Mouse (Mus musculus): Measurements from ENCODE around the gene Slc5a11. TPM values are rescaled to one million over a fixed set of nuclear protein-coding genes. Genes with fewer than 3 reads are reported as not detected.

Gene Slc5a11
- 0.40 and 0.42 TPM in 2 replicates for polyA plus RNA-seq (2015; fragmentation: Nextera tagmentation; extraction: Ambion mirVana)

- H3K9ac ChIP-seq (replicated peaks): no peak within 1 kb of the TSS
- WGBS: 34% methylated on average over 8 of the region's 8 CpGs
- no peaks in the 10 kb centered on the region for H3K27me3 ChIP-seq (replicated peaks)
- H3K27ac ChIP-seq (replicated peaks): no peak within 1 kb of the TSS
- no peak for ATAC-seq (ENCODE audit: low FRiP score)
- no peak within 1 kb of the TSS for H3K4me2 ChIP-seq
- no peak within 1 kb of the TSS for H3K4me3 ChIP-seq (replicated peaks)
- no peaks in the 10 kb centered on the region for H3K36me3 ChIP-seq
- H3K4me1 ChIP-seq: peaks cover 9% of the 10 kb centered on the region
- no peaks in the 10 kb centered on the region for H3K9me3 ChIP-seq (replicated peaks)
Measured at GRCm38 (mm10) chr7:123214365-123215075, at the start of gene Slc5a11. Slc5a11 (plus strand) TSS chr7:123214780.

DNA sequence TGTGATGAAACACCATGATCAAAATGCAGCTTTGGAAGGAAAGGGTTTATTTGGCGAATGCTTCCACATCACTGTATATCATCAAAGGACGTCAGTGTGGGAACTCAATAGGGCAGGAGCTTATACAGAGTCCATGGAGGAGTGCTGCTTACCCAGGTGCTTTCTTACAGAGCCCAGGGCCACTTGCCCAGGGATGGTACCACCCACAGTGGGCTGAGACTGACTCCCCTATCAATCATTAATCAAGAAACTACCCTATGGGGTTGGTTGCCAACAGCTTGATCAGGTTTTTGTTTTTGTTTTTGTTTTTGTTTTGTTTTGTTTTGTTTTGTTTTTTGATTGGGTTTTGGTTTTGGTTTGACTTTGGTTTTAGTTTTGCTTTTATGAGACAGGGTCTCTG is 47.1 kb upstream of the Slc5a11 start:
- no peaks in the 10 kb centered on the region for H3K27me3 ChIP-seq (replicated peaks)
- no peaks in the 10 kb centered on the region for H3K9me3 ChIP-seq (replicated peaks)
- no peak for ATAC-seq (ENCODE audit: low FRiP score)
- H3K4me1 ChIP-seq: 0 out of 2 replicates have a peak, but pooled peaks cover 3% of the 10 kb centered on the region
- no peak overlapping the region for H3K4me2 ChIP-seq
- H3K4me3 ChIP-seq (replicated peaks): no peak overlapping the region
- H3K9ac ChIP-seq (replicated peaks): no peak overlapping the region
- H3K36me3 ChIP-seq: peaks cover 84% of the 10 kb centered on the region
- WGBS: 89% methylated on average over 2 of the region's 2 CpGs
- no peak overlapping the region for H3K27ac ChIP-seq (replicated peaks)

GRCm38 (mm10) chr7:123169618-123170017 is 45.0 kb upstream of the Slc5a11 start:
- H3K4me1 ChIP-seq: 0 out of 2 replicates have a peak, but pooled peaks cover 3% of the 10 kb centered on the region

DNA sequence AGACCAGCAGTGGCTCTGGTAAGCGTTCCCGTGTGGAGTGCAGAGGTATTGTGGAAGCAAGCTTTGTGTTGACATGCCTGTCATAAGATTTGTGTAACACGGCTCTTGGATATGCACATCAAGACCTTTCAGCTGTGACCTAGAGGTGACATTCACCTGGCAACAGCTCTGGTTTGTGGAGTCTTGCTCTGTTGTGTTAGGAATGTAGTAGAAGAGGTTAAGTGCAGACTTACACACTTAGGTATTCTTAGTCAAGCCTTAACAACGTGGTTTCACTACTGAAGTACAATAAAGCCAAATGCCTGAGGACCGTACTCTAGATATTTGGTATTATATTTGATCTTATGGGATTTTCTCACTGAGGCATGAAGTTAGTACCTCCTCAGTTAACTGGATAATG is 42.5 kb upstream of the Slc5a11 start:
- no peak overlapping the region for H3K9ac ChIP-seq (replicated peaks)

More at GRCm38 (mm10) chr7:123169618-123170017, 45.0 kb upstream of the Slc5a11 start:
- Histone ChIP-seq H3K27ac (replicated peaks) (no peak overlapping the region), H3K27me3 (replicated peaks) (no peaks in the 10 kb centered on the region), H3K9ac (replicated peaks) (no peak overlapping the region), H3K9me3 (replicated peaks) (no peaks in the 10 kb centered on the region), H3K4me2 (no peak overlapping the region), H3K4me3 (replicated peaks) (no peak overlapping the region), H3K36me3 (peaks cover 83% of the 10 kb centered on the region)
- ATAC-seq (ENCODE audit: low FRiP score): no peak
- 86% methylated on average over 2 of the region's 2 CpGs for WGBS

DNA sequence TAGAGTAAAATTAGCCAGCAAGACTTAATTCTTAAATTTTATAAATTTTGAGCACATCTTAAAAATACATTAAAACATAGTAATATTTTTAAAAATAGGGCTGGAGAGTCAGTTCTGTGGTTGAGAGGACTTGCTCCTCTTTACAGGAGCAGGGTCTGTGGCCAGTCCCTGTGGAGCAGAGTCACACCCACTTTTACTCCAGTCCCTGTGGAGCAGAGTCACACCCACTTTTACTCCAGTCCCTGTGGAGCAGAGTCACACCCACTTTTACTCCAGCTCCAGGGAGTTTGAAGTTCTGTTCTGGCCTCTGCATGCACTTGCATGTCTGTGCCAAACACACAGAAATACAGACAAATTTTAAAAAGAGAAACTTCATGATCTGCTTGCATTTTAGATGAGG is 37.4 kb upstream of the Slc5a11 start:
- H3K4me3 ChIP-seq (replicated peaks): no peak overlapping the region
- H3K9me3 ChIP-seq (replicated peaks): no peaks in the 10 kb centered on the region
- H3K27me3 ChIP-seq (replicated peaks): no peaks in the 10 kb centered on the region
- no peak for ATAC-seq (ENCODE audit: low FRiP score)
- no peak overlapping the region for H3K27ac ChIP-seq (replicated peaks)
- H3K9ac ChIP-seq (replicated peaks): no peak overlapping the region
- peaks cover 80% of the 10 kb centered on the region for H3K36me3 ChIP-seq
- H3K4me1 ChIP-seq: no peaks in the 10 kb centered on the region
- H3K4me2 ChIP-seq: no peak overlapping the region

More for the DNA sequence above, 42.5 kb upstream of the Slc5a11 start:
- H3K36me3 ChIP-seq: peaks cover 77% of the 10 kb centered on the region
- H3K4me3 ChIP-seq (replicated peaks): no peak overlapping the region
- H3K4me1 ChIP-seq: 0 out of 2 replicates have a peak, but pooled peaks cover 3% of the 10 kb centered on the region
- H3K27me3 ChIP-seq (replicated peaks): no peaks in the 10 kb centered on the region
- H3K9me3 ChIP-seq (replicated peaks): no peaks in the 10 kb centered on the region
- H3K27ac ChIP-seq (replicated peaks): no peak overlapping the region
- no peak for ATAC-seq (ENCODE audit: low FRiP score)
- WGBS: 85% methylated on average over 5 of the region's 5 CpGs
- no peak overlapping the region for H3K4me2 ChIP-seq

GRCm38 (mm10) chr7:123181787-123182701 is 32.5 kb upstream of the Slc5a11 start:
- Histone ChIP-seq H3K36me3 (peaks cover 91% of the 10 kb centered on the region), H3K27ac (replicated peaks) (no peak overlapping the region), H3K9ac (replicated peaks) (no peak overlapping the region), H3K9me3 (replicated peaks) (no peaks in the 10 kb centered on the region), H3K4me2 (no peak overlapping the region), H3K4me1 (no peaks in the 10 kb centered on the region), H3K4me3 (replicated peaks) (no peak overlapping the region), H3K27me3 (replicated peaks) (no peaks in the 10 kb centered on the region)
- no peak for ATAC-seq (ENCODE audit: low FRiP score)
- WGBS: 88% methylated on average over 20 of the region's 20 CpGs

- WGBS: 98% methylated on average over 1 of the region's 1 CpGs
- Histone ChIP-seq H3K9me3 (replicated peaks) (no peaks in the 10 kb centered on the region), H3K27ac (replicated peaks) (no peak overlapping the region), H3K4me3 (replicated peaks) (no peak overlapping the region), H3K4me2 (no peak overlapping the region), H3K36me3 (peaks cover 97% of the 10 kb centered on the region), H3K27me3 (replicated peaks) (no peaks in the 10 kb centered on the region), H3K9ac (replicated peaks) (no peak overlapping the region), H3K4me1 (no peaks in the 10 kb centered on the region)
- no peak for ATAC-seq (ENCODE audit: low FRiP score)
Measured at GRCm38 (mm10) chr7:123184891-123185290, 29.7 kb upstream of the Slc5a11 start.

GRCm38 (mm10) chr7:123186463-123186862 is 28.1 kb upstream of the Slc5a11 start:
- no peak for ATAC-seq (ENCODE audit: low FRiP score)
- H3K4me3 ChIP-seq (replicated peaks): no peak overlapping the region
- H3K9ac ChIP-seq (replicated peaks): no peak overlapping the region
- 89% methylated on average over 6 of the region's 6 CpGs for WGBS
- H3K27me3 ChIP-seq (replicated peaks): no peaks in the 10 kb centered on the region
- H3K36me3 ChIP-seq: peaks cover 97% of the 10 kb centered on the region
- no peaks in the 10 kb centered on the region for H3K4me1 ChIP-seq
- H3K27ac ChIP-seq (replicated peaks): no peak overlapping the region
- H3K9me3 ChIP-seq (replicated peaks): no peaks in the 10 kb centered on the region
- no peak overlapping the region for H3K4me2 ChIP-seq

DNA sequence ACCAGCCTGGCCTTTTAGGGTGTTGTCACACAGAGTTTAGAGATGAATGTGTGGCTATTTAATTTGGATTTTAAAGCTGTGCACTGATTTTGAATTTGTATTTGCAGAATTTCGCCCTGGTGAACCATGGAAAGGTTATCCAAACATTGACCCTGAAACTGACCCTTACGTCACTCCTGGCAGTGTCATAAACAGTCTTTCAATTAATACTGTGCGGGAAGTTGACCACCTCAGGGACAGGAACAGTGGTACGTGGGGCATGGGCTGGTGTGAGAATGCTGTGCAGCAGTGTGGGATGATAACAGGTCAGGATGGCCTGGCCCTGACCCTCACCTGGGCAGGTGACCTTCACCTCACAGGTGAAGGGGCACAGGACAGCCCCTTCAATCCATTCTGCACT is 27.3 kb upstream of the Slc5a11 start:
- 85% methylated on average over 4 of the region's 4 CpGs for WGBS
- Histone ChIP-seq H3K4me1 (no peaks in the 10 kb centered on the region), H3K27ac (replicated peaks) (no peak overlapping the region), H3K36me3 (peaks cover 97% of the 10 kb centered on the region), H3K4me3 (replicated peaks) (no peak overlapping the region), H3K27me3 (replicated peaks) (no peaks in the 10 kb centered on the region), H3K9ac (replicated peaks) (no peak overlapping the region), H3K4me2 (no peak overlapping the region), H3K9me3 (replicated peaks) (no peaks in the 10 kb centered on the region)
- ATAC-seq (ENCODE audit: low FRiP score): no peak

DNA sequence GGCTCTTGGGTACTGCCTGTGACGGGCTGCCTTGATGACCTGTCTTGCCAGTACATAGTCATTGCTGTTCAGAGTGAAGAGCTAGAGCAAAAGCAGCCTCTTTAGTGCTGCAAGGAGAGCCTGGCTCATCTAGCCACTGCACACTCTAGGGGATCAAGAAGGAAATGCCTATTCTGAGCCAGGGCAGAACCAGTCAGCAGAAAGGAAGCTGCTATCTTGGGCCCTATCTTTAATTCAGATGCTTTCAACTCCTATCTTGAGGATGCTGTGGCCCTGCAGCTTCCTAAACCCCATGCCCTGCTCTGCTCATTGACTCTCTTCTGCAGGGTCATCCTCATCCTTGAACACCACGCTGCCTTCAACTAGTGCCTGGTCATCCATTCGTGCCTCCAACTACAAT is 26.1 kb upstream of the Slc5a11 start:
- H3K4me3 ChIP-seq (replicated peaks): no peak overlapping the region
- H3K27me3 ChIP-seq (replicated peaks): no peaks in the 10 kb centered on the region
- no peak overlapping the region for H3K4me2 ChIP-seq
- WGBS: 90% methylated on average over 3 of the region's 3 CpGs
- no peak for ATAC-seq (ENCODE audit: low FRiP score)
- H3K9ac ChIP-seq (replicated peaks): no peak overlapping the region
- H3K9me3 ChIP-seq (replicated peaks): no peaks in the 10 kb centered on the region
- H3K4me1 ChIP-seq: no peaks in the 10 kb centered on the region
- H3K27ac ChIP-seq (replicated peaks): no peak overlapping the region
- peaks cover 97% of the 10 kb centered on the region for H3K36me3 ChIP-seq

DNA sequence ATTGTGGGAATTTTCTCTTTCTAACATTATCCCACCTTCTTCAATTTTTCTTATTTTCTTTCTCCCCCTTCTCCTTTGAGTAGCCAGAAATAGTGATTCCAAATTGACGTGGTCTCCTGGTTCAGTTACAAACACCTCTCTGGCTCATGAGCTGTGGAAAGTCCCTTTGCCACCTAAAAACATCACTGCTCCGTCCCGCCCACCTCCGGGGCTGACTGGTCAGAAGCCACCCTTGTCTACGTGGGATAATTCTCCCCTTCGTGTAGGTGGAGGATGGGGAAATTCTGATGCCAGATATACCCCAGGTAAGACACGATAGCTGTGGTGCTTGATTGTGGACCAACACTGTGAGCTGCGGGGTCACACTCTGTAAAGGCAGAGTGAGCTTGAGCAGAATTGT is 24.8 kb upstream of the Slc5a11 start:
- no peaks in the 10 kb centered on the region for H3K9me3 ChIP-seq (replicated peaks)
- no peak overlapping the region for H3K9ac ChIP-seq (replicated peaks)
- H3K27me3 ChIP-seq (replicated peaks): no peaks in the 10 kb centered on the region
- no peak overlapping the region for H3K27ac ChIP-seq (replicated peaks)
- no peak overlapping the region for H3K4me3 ChIP-seq (replicated peaks)
- ATAC-seq (ENCODE audit: low FRiP score): no peak
- H3K36me3 ChIP-seq: peaks cover 88% of the 10 kb centered on the region
- 98% methylated on average over 8 of the region's 8 CpGs for WGBS
- H3K4me1 ChIP-seq: no peaks in the 10 kb centered on the region
- no peak overlapping the region for H3K4me2 ChIP-seq

DNA sequence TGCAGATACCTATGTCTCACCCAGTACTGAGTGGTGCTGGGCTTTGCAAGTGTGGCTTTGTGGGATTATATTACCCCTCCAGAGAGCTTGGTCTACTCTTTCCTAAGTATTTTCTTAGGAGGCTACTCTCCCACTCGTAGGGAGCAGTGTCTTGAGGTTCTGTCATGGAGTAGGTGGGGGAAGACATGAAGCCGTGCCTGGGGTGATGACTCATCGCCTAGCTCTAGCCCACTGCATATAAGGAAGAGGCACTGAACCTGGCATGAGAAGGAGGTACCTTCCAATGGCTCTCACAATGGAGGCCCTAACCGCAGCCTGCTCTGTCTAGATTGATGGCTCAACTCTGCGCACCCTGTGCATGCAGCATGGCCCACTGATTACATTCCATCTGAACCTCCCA is 22.8 kb upstream of the Slc5a11 start:
- no peak overlapping the region for H3K9ac ChIP-seq (replicated peaks)
- H3K36me3 ChIP-seq: peaks cover 83% of the 10 kb centered on the region
- no peak for ATAC-seq (ENCODE audit: low FRiP score)
- no peaks in the 10 kb centered on the region for H3K9me3 ChIP-seq (replicated peaks)
- H3K27ac ChIP-seq (replicated peaks): no peak overlapping the region
- no peak overlapping the region for H3K4me3 ChIP-seq (replicated peaks)
- WGBS: 93% methylated on average over 5 of the region's 5 CpGs
- H3K4me1 ChIP-seq: no peaks in the 10 kb centered on the region
- no peaks in the 10 kb centered on the region for H3K27me3 ChIP-seq (replicated peaks)
- no peak overlapping the region for H3K4me2 ChIP-seq

Data from neural tube, embryonic 15.5 days (tissue).